Mouse (Mus musculus): Measurements from ENCODE around the gene Atg101. TPM values are rescaled to one million over a fixed set of nuclear protein-coding genes. Genes with fewer than 3 reads are reported as not detected.

Atg101 gene
- polyA plus RNA-seq, 1 experiment from 2014 or later = 64.7 TPM

GRCm38 (mm10) chr15:101290354-101290753, 6.3 kb downstream of the Atg101 start:
- H3K4me1 ChIP-seq (ENCODE audit: insufficient read depth) = no peaks in the 10 kb centered on the region; the same call in 1 of the 2 replicates

GRCm38 (mm10) chr15:101292012-101292411, 7.9 kb downstream of the Atg101 start:
- H3K9ac ChIP-seq = no peak overlapping the region
- ATAC-seq (ENCODE audit: insufficient read depth) (no peak), DNase-seq (no peak)
- no peak overlapping the region for H3K4me2 ChIP-seq
- H3K27ac ChIP-seq (ENCODE audit: low read depth) = no peak overlapping the region
- TF ChIP-seq CTCF (IDR thresholded peaks at IDR 0.05; ENCODE audit: low read depth) = no peak
- H3K27me3 ChIP-seq (ENCODE audit: insufficient read depth, low read length) = no peaks in the 10 kb centered on the region
- H3K9me3 ChIP-seq (ENCODE audit: low read depth, low read length) = no peaks in the 10 kb centered on the region
- no peak overlapping the region for H3K4me3 ChIP-seq (ENCODE audit: low read depth, low read length)
- no peaks in the 10 kb centered on the region; the same call in 1 of the 2 replicates for H3K4me1 ChIP-seq (ENCODE audit: insufficient read depth)
- peaks cover 48% of the 10 kb centered on the region for H3K36me3 ChIP-seq (ENCODE audit: insufficient read depth)
- 72% methylated on average over 3 of the region's 3 CpGs for WGBS

More at GRCm38 (mm10) chr15:101290354-101290753, 6.3 kb downstream of the Atg101 start:
- H3K27ac ChIP-seq (ENCODE audit: low read depth) = no peak overlapping the region
- H3K4me2 ChIP-seq = no peak overlapping the region
- H3K27me3 ChIP-seq (ENCODE audit: insufficient read depth, low read length) = no peaks in the 10 kb centered on the region
- no peak overlapping the region for H3K4me3 ChIP-seq (ENCODE audit: low read depth, low read length)
- DNase-seq (no peak), ATAC-seq (ENCODE audit: insufficient read depth) (no peak)
- 92% methylated on average over 15 of the region's 15 CpGs for WGBS
- no peak for TF ChIP-seq CTCF (IDR thresholded peaks at IDR 0.05; ENCODE audit: low read depth)
- H3K9me3 ChIP-seq (ENCODE audit: low read depth, low read length) = no peaks in the 10 kb centered on the region
- H3K9ac ChIP-seq = no peak overlapping the region
- peaks cover 58% of the 10 kb centered on the region for H3K36me3 ChIP-seq (ENCODE audit: insufficient read depth)

- Histone ChIP-seq H3K4me2 (peak within 1 kb of the TSS; percentile 61), H3K27ac (ENCODE audit: low read depth) (peak within 1 kb of the TSS; percentile 93), H3K9ac (peak within 1 kb of the TSS; percentile 58), H3K4me3 (ENCODE audit: low read depth, low read length) (peak within 1 kb of the TSS; percentile 40), H3K4me1 (ENCODE audit: insufficient read depth) (peaks cover 3% of the 10 kb centered on the region), H3K36me3 (ENCODE audit: insufficient read depth) (peaks cover 38% of the 10 kb centered on the region), H3K9me3 (ENCODE audit: low read depth, low read length) (no peaks in the 10 kb centered on the region), H3K27me3 (ENCODE audit: insufficient read depth, low read length) (no peaks in the 10 kb centered on the region)
- DNase-seq (peak; percentile 72), ATAC-seq (ENCODE audit: insufficient read depth) (peak; percentile 68; the same call in 1 of the 2 replicates)
- WGBS = 30% methylated on average over 18 of the region's 18 CpGs
- TF ChIP-seq CTCF (IDR thresholded peaks at IDR 0.05; ENCODE audit: low read depth) = no peak
Observed at GRCm38 (mm10) chr15:101293025-101293621, 9.1 kb downstream of the Atg101 start, which contains the start of gene 6030408B16Rik. Gene 6030408B16Rik, plus strand, starts transcription at chr15:101293212.

GRCm38 (mm10) chr15:101294028-101294894, 10.2 kb downstream of the Atg101 start:
- H3K4me3 ChIP-seq (ENCODE audit: low read depth, low read length) = peak overlapping the region; percentile 40
- H3K4me2 ChIP-seq = peak overlapping the region; percentile 61
- peaks cover 29% of the 10 kb centered on the region for H3K36me3 ChIP-seq (ENCODE audit: insufficient read depth)
- TF ChIP-seq CTCF (IDR thresholded peaks at IDR 0.05; ENCODE audit: low read depth) = no peak
- peaks cover 9% of the 10 kb centered on the region for H3K4me1 ChIP-seq (ENCODE audit: insufficient read depth)
- no peaks in the 10 kb centered on the region for H3K9me3 ChIP-seq (ENCODE audit: low read depth, low read length)
- DNase-seq (peak; percentile 93), ATAC-seq (ENCODE audit: insufficient read depth) (peak; percentile 77)
- peak overlapping the region; percentile 58 for H3K9ac ChIP-seq
- H3K27me3 ChIP-seq (ENCODE audit: insufficient read depth, low read length) = no peaks in the 10 kb centered on the region
- WGBS = 22% methylated on average over 16 of the region's 16 CpGs
- H3K27ac ChIP-seq (ENCODE audit: low read depth) = peak overlapping the region; percentile 93

- Histone ChIP-seq H3K9me3 (ENCODE audit: low read depth, low read length) (no peaks in the 10 kb centered on the region), H3K27ac (ENCODE audit: low read depth) (peak overlapping the region; percentile 93), H3K36me3 (ENCODE audit: insufficient read depth) (peaks cover 29% of the 10 kb centered on the region), H3K9ac (no peak overlapping the region), H3K4me1 (ENCODE audit: insufficient read depth) (peaks cover 9% of the 10 kb centered on the region), H3K4me3 (ENCODE audit: low read depth, low read length) (peak overlapping the region; percentile 40), H3K4me2 (peak overlapping the region; percentile 61), H3K27me3 (ENCODE audit: insufficient read depth, low read length) (no peaks in the 10 kb centered on the region)
- 47% methylated on average over 7 of the region's 7 CpGs for WGBS
- DNase-seq (peak; percentile 86), ATAC-seq (ENCODE audit: insufficient read depth) (peak; percentile 59)
- TF ChIP-seq CTCF (IDR thresholded peaks at IDR 0.05; ENCODE audit: low read depth) = no peak
Observed at GRCm38 (mm10) chr15:101295106-101295505, 11.0 kb downstream of the Atg101 start.

GRCm38 (mm10) chr15:101295616-101296015, 11.5 kb downstream of the Atg101 start:
- TF ChIP-seq CTCF (IDR thresholded peaks at IDR 0.05; ENCODE audit: low read depth) = no peak
- no peaks in the 10 kb centered on the region for H3K27me3 ChIP-seq (ENCODE audit: insufficient read depth, low read length)
- peak overlapping the region; percentile 61 for H3K4me2 ChIP-seq
- peaks cover 24% of the 10 kb centered on the region for H3K36me3 ChIP-seq (ENCODE audit: insufficient read depth)
- peak overlapping the region; percentile 40; the same call in 1 of the 2 replicates for H3K4me3 ChIP-seq (ENCODE audit: low read depth, low read length)
- DNase-seq (no peak), ATAC-seq (ENCODE audit: insufficient read depth) (peak; percentile 11; the same call in 1 of the 2 replicates)
- H3K9ac ChIP-seq = peak overlapping the region; percentile 26; the same call in 1 of the 2 replicates
- 57% methylated on average over 10 of the region's 10 CpGs for WGBS
- no peaks in the 10 kb centered on the region for H3K9me3 ChIP-seq (ENCODE audit: low read depth, low read length)
- H3K4me1 ChIP-seq (ENCODE audit: insufficient read depth) = peaks cover 9% of the 10 kb centered on the region
- peak overlapping the region; percentile 93 for H3K27ac ChIP-seq (ENCODE audit: low read depth)
